Mouse (Mus musculus): ENCODE data around the gene Rims1.

Gene Rims1

DNA sequence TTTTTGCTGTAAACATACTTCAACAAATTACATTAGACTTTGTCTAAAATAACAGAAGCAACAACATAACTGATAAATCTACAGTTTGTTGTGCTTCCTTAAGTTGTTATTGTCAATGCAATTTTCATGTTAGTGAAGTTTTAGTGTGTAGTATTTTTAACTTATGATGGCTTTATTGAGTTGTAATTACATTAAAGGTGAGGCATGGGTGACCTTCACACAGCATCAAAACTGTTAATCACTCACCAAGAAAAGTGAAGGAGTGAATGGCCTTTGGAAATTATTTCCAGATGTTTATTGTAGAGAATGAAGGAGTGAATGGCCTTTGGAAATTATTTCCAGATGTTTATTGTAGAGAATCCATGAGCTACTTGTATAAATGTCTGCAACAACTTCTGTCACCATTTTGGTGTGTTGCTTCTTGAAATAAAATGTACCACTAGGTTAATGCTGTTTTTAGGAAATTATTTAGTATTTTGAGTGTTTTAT is 556.9 kb downstream of the Rims1 start:
- DNase-seq (ENCODE audit: low spot score): no peak

DNA sequence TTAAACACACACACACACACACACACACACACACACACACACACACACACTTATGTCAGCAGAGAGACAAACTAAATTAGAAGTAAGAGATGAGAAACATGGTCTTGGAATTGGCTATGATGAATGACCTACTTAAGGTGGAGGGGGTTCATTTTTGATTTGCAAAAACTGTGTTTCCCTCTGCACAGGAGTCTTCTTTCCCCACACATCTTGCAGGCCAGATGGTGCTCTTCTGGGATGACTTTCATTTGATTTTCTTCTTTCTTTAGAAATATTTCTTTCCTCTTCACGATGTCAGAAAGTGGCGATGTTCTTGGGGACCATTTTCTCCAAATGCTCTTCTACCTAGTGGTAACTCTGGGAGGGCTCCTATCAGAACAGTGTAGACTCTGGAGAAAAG is 560.0 kb downstream of the Rims1 start:
- DNase-seq (ENCODE audit: low spot score): no peak

Measured in ovary, postnatal 14 days (tissue).